Mouse (Mus musculus): Measurements from ENCODE around the gene Corin. TPM values are rescaled to one million over a fixed set of nuclear protein-coding genes. Genes with fewer than 3 reads are reported as not detected.

Corin gene
- 4.5 and 5.3 TPM in 2 replicates for polyA plus RNA-seq (2014; fragmentation: Nextera tagmentation; extraction: Ambion mirVana)

DNA sequence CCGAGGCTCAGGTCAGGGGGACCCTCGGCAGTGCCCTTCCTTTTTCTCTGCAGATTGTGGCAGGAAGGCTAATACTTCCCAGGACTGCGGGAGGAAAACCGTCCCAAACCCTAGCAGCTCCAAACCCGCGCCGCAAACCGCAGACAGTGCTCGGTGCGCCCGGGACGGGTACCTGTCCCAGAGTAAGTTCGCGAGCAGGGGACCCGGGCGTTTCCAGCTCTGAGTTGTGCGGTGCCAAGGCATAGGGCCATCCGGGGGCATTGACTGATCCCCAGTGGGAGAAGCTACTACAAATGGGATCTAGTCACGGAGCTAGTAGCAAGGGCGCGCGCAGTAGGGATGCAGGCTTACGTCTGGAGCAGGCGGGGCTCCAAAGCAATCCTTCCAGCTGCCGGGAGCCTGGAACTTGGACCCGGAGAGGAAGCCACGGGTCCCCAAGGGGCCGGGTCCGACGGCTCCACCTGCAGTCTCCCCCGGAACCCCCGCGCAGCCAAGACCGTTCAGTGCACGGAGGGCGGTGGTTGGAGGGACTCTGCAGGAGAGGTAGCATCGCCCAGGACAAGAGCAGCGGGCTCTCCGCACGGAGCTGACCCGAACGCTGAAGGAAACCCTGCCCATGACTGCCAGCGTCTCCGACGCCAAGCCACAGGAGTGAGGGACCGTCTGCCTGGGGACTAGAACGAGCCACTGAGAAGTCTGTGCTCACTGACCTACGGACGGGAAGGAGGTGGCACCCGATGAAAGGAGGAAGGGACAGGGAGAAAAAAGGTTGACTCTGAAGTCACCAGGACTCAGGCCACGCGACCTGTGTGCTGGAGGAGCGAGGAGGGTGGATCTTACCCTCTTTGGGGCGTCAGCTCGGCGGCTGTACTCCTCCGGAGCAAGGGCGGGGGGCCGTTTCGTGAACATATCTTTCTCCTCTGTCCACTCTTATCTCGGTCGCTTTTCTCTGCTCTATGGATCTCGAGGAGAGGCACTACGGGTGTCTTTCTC is at the start of gene Corin:
Gene Corin, minus strand, starts transcription at position 943 of the 993 bp plus-strand sequence.
- no peak for DNase-seq (ENCODE audit: low spot score)
- H3K27me3 ChIP-seq (replicated peaks; ENCODE audit: control insufficient read depth, insufficient read depth, low read length): peaks cover 32% of the 10 kb centered on the region

DNA sequence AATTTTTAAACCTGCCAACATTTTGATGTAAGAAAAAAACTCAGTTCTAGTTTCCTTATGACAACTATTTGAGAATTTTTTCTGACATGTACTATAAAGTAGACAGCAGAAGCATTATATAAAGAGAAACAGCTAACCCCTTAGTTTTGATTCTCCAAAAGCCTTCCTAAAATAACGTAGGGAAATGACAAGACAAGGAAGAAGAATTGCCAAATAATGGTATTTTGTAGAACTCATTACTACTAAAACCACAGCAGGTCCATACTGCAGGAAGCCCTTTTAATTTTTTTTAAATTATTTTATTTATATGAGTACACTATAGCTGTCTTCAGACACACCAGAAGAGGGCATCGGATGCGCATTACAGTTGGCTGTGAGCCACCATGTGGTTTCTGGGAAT is 46.9 kb upstream of the Corin start:
- DNase-seq (ENCODE audit: low spot score): no peak
- H3K9ac ChIP-seq (ENCODE audit: low read depth, low read length): no peak overlapping the region
- H3K27ac ChIP-seq (replicated peaks; ENCODE audit: low read depth, low read length): no peak overlapping the region
- ATAC-seq (ENCODE audit: low read depth): no peak
- H3K4me2 ChIP-seq (ENCODE audit: low read depth, low read length): no peak overlapping the region
- H3K36me3 ChIP-seq (ENCODE audit: control insufficient read depth, insufficient read depth, low read length): peaks cover 33% of the 10 kb centered on the region
- 90% methylated on average over 3 of the region's 3 CpGs for WGBS
- no peak overlapping the region for H3K4me3 ChIP-seq (ENCODE audit: low read depth, low read length)
- H3K27me3 ChIP-seq (replicated peaks; ENCODE audit: control insufficient read depth, insufficient read depth, low read length): no peaks in the 10 kb centered on the region
- H3K9me3 ChIP-seq (ENCODE audit: control insufficient read depth, low read length): no peaks in the 10 kb centered on the region
- no peaks in the 10 kb centered on the region for H3K4me1 ChIP-seq (ENCODE audit: control insufficient read depth, insufficient read depth, low read length)

More for the DNA sequence above, at the start of gene Corin:
- peak; percentile 58; the same call in 1 of the 2 replicates for ATAC-seq (ENCODE audit: low read depth)
- WGBS: 1% methylated on average over 61 of the region's 64 CpGs
- no peak within 1 kb of the TSS; the same call in 1 of the 2 replicates for H3K27ac ChIP-seq (replicated peaks; ENCODE audit: low read depth, low read length)
- peaks cover 17% of the 10 kb centered on the region for H3K4me1 ChIP-seq (ENCODE audit: control insufficient read depth, insufficient read depth, low read length)
- H3K9me3 ChIP-seq (ENCODE audit: control insufficient read depth, low read length): no peaks in the 10 kb centered on the region
- H3K4me2 ChIP-seq (ENCODE audit: low read depth, low read length): peak within 1 kb of the TSS; percentile 82
- peak within 1 kb of the TSS; percentile 45 for H3K4me3 ChIP-seq (ENCODE audit: low read depth, low read length)
- peak within 1 kb of the TSS; percentile 59 for H3K9ac ChIP-seq (ENCODE audit: low read depth, low read length)
- H3K36me3 ChIP-seq (ENCODE audit: control insufficient read depth, insufficient read depth, low read length): no peaks in the 10 kb centered on the region

DNA sequence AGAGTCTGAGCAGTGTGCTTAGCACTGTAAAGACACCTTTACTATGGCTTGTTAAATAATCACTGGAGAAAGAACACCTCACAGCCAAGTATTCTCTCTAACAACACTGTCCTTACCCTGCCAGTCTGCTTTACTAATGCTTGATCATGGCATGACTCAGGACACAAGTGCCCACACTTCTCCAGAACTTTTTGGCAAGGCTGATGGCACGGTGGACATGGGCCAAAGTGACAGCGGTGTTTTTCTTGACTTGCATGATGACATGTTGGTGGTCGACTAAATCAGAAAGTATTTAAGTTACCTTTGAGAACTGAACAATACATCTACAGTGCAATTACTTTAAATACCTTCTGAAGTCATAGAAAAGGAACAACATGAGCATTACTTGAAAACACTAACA is 24.6 kb upstream of the Corin start:
- no peaks in the 10 kb centered on the region for H3K4me1 ChIP-seq (ENCODE audit: control insufficient read depth, insufficient read depth, low read length)
- DNase-seq (ENCODE audit: low spot score) (no peak), ATAC-seq (ENCODE audit: low read depth) (no peak)
- H3K9me3 ChIP-seq (ENCODE audit: control insufficient read depth, low read length): no peaks in the 10 kb centered on the region
- no peak overlapping the region for H3K9ac ChIP-seq (ENCODE audit: low read depth, low read length)
- no peak overlapping the region for H3K27ac ChIP-seq (replicated peaks; ENCODE audit: low read depth, low read length)
- H3K4me3 ChIP-seq (ENCODE audit: low read depth, low read length): no peak overlapping the region
- 92% methylated on average over 3 of the region's 3 CpGs for WGBS
- no peaks in the 10 kb centered on the region for H3K27me3 ChIP-seq (replicated peaks; ENCODE audit: control insufficient read depth, insufficient read depth, low read length)
- H3K36me3 ChIP-seq (ENCODE audit: control insufficient read depth, insufficient read depth, low read length): peaks cover 58% of the 10 kb centered on the region
- no peak overlapping the region for H3K4me2 ChIP-seq (ENCODE audit: low read depth, low read length)

DNA sequence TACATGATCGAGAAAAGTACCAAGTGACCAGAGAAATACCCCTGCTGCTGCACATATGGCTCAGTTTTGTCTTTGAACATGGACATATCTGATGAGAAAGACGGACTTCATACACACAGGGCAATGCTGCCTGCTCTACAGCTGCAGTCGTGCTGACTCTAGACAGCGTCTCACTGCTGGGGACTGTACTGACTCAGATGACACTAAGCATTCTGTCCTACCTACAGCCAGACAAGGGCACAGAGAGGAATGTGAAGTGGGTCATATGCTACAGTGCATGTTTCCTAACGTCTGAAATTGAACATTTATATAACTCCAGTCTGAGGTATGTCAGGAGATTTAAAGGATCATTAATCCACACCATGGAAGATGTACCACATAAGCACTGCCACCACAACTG is 9.5 kb upstream of the Corin start:
- no peak overlapping the region for H3K27ac ChIP-seq (replicated peaks; ENCODE audit: low read depth, low read length)
- H3K4me2 ChIP-seq (ENCODE audit: low read depth, low read length): no peak overlapping the region
- no peak overlapping the region for H3K9ac ChIP-seq (ENCODE audit: low read depth, low read length)
- no peaks in the 10 kb centered on the region for H3K4me1 ChIP-seq (ENCODE audit: control insufficient read depth, insufficient read depth, low read length)
- no peaks in the 10 kb centered on the region for H3K9me3 ChIP-seq (ENCODE audit: control insufficient read depth, low read length)
- peaks cover 51% of the 10 kb centered on the region for H3K36me3 ChIP-seq (ENCODE audit: control insufficient read depth, insufficient read depth, low read length)
- WGBS: 86% methylated on average over 5 of the region's 5 CpGs
- ATAC-seq (ENCODE audit: low read depth) (no peak), DNase-seq (ENCODE audit: low spot score) (no peak)
- H3K27me3 ChIP-seq (replicated peaks; ENCODE audit: control insufficient read depth, insufficient read depth, low read length): no peaks in the 10 kb centered on the region
- H3K4me3 ChIP-seq (ENCODE audit: low read depth, low read length): no peak overlapping the region

DNA sequence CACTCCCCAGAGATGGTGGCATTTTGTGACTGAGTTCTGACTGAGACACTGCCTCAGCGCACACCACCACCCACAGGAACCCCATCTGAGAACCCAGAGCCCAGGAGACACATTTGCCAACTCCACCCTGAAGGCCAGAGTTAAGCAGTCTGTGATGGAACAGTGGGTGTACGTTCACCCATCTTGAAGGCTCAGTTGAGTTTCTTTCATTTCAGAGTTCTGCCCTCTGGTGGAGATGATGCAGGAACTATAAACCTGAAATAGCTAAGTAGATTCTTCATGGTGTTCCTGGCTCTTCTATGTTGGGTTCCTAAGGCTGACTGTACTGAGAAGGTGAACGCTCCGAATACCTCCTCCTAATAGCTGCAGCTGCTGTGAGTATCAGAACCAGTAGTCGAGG is 1.5 kb upstream of the Corin start:
- Histone ChIP-seq H3K4me2 (ENCODE audit: low read depth, low read length) (no peak overlapping the region), H3K4me3 (ENCODE audit: low read depth, low read length) (no peak overlapping the region), H3K27ac (replicated peaks; ENCODE audit: low read depth, low read length) (no peak overlapping the region), H3K36me3 (ENCODE audit: control insufficient read depth, insufficient read depth, low read length) (no peaks in the 10 kb centered on the region), H3K4me1 (ENCODE audit: control insufficient read depth, insufficient read depth, low read length) (peaks cover 17% of the 10 kb centered on the region), H3K9ac (ENCODE audit: low read depth, low read length) (no peak overlapping the region), H3K27me3 (replicated peaks; ENCODE audit: control insufficient read depth, insufficient read depth, low read length) (peaks cover 32% of the 10 kb centered on the region), H3K9me3 (ENCODE audit: control insufficient read depth, low read length) (no peaks in the 10 kb centered on the region)
- peak; percentile 52 for DNase-seq (ENCODE audit: low spot score)
- no peak for ATAC-seq (ENCODE audit: low read depth)
- WGBS: 72% methylated on average over 5 of the region's 5 CpGs

DNA sequence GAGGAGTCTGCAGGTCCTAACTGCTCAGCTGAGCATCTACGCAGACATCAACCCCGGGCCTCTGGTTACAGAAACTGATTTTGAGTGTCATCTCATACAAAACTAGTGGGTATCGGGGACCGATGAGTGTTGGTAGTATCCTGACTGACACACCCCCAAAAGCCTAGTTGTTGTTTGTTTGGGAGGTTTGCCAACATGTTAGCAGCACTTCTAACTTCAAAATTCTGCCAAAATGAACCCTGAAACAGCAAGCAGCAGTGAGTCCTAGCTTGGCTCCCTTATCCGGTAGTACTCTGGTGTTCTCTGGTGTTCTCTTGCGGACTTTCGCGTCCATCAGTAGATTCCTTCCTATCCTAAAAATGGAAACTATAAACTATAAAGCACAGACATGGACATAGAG is 1.5 kb downstream of the Corin start:
- H3K36me3 ChIP-seq (ENCODE audit: control insufficient read depth, insufficient read depth, low read length): no peaks in the 10 kb centered on the region
- no peak for ATAC-seq (ENCODE audit: low read depth)
- H3K27me3 ChIP-seq (replicated peaks; ENCODE audit: control insufficient read depth, insufficient read depth, low read length): peaks cover 32% of the 10 kb centered on the region
- WGBS: 64% methylated on average over 8 of the region's 8 CpGs
- H3K4me3 ChIP-seq (ENCODE audit: low read depth, low read length): peak overlapping the region; percentile 45; the same call in 1 of the 2 replicates
- peaks cover 17% of the 10 kb centered on the region for H3K4me1 ChIP-seq (ENCODE audit: control insufficient read depth, insufficient read depth, low read length)
- H3K9me3 ChIP-seq (ENCODE audit: control insufficient read depth, low read length): no peaks in the 10 kb centered on the region
- no peak for DNase-seq (ENCODE audit: low spot score)
- H3K4me2 ChIP-seq (ENCODE audit: low read depth, low read length): peak overlapping the region; percentile 82
- no peak overlapping the region for H3K9ac ChIP-seq (ENCODE audit: low read depth, low read length)
- H3K27ac ChIP-seq (replicated peaks; ENCODE audit: low read depth, low read length): no peak overlapping the region

DNA sequence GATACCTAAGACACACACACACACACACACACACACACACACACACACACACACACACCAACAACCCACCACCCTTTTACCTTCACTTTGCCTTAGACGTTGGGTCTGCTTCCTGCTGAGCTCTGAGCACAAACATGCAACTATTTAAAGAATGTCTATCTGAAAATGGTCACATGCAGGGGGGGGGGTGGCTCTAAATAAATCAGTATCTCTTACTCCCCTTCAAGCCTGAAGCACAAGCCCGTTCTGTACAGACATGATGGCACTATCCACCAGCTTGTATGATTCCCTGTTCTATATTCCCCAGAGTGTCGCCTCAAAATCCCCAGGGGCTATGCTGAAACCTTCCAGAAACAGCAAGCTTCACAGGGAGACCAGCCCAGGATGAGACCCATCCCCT is 2.5 kb downstream of the Corin start:
- H3K27me3 ChIP-seq (replicated peaks; ENCODE audit: control insufficient read depth, insufficient read depth, low read length): peaks cover 32% of the 10 kb centered on the region
- 33% methylated on average over 3 of the region's 3 CpGs for WGBS

DNA sequence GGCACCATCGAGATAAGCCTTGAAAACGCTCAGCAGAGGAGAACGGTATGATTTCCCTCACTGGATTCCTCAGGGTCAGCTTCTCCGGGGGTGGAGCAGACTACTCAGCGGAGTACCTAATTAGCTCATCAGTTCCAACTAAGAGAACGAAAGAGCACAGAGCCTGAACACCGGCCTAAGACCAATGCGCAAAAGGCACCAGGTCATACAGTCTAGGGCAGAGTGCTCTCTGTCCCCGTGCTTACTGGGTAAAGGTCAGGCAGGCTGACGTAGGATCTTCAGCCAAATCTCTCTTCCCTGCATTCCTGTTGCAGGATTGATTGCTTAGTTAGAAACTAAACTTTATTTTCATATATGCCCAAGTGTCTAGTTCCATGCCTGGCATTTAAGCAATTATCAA is 6.0 kb downstream of the Corin start:
- H3K4me3 ChIP-seq (ENCODE audit: low read depth, low read length): no peak overlapping the region
- no peaks in the 10 kb centered on the region for H3K36me3 ChIP-seq (ENCODE audit: control insufficient read depth, insufficient read depth, low read length)
- DNase-seq (ENCODE audit: low spot score) (no peak), ATAC-seq (ENCODE audit: low read depth) (no peak)
- no peaks in the 10 kb centered on the region for H3K9me3 ChIP-seq (ENCODE audit: control insufficient read depth, low read length)
- no peak overlapping the region for H3K9ac ChIP-seq (ENCODE audit: low read depth, low read length)
- H3K27ac ChIP-seq (replicated peaks; ENCODE audit: low read depth, low read length): no peak overlapping the region
- no peak overlapping the region for H3K4me2 ChIP-seq (ENCODE audit: low read depth, low read length)
- peaks cover 12% of the 10 kb centered on the region for H3K27me3 ChIP-seq (replicated peaks; ENCODE audit: control insufficient read depth, insufficient read depth, low read length)
- 72% methylated on average over 10 of the region's 10 CpGs for WGBS
- peaks cover 6% of the 10 kb centered on the region; the same call in 1 of the 2 replicates for H3K4me1 ChIP-seq (ENCODE audit: control insufficient read depth, insufficient read depth, low read length)

More for the DNA sequence above, 2.5 kb downstream of the Corin start:
- Histone ChIP-seq H3K4me2 (ENCODE audit: low read depth, low read length) (no peak overlapping the region), H3K4me1 (ENCODE audit: control insufficient read depth, insufficient read depth, low read length) (peaks cover 17% of the 10 kb centered on the region), H3K36me3 (ENCODE audit: control insufficient read depth, insufficient read depth, low read length) (no peaks in the 10 kb centered on the region), H3K9me3 (ENCODE audit: control insufficient read depth, low read length) (no peaks in the 10 kb centered on the region), H3K4me3 (ENCODE audit: low read depth, low read length) (no peak overlapping the region), H3K9ac (ENCODE audit: low read depth, low read length) (no peak overlapping the region), H3K27ac (replicated peaks; ENCODE audit: low read depth, low read length) (no peak overlapping the region)
- ATAC-seq (ENCODE audit: low read depth) (no peak; the same call in 1 of the 2 replicates), DNase-seq (ENCODE audit: low spot score) (no peak)
